Mouse (Mus musculus): ENCODE results near the gene Mef2d.

Mef2d gene

GRCm38 (mm10) chr3:88141787-88142523, at the start of gene Mef2d:
TSS of gene Mef2d (plus strand) at chr3:88142372.
- DNase-seq (ENCODE audit: extremely low spot score, low read depth, low spot score), result peak; percentile 86

- DNase-seq (ENCODE audit: extremely low spot score, low read depth, low spot score), result no peak
Observed at GRCm38 (mm10) chr3:88094126-88094525, 48.0 kb upstream of the Mef2d start.

GRCm38 (mm10) chr3:88097666-88098065, 44.5 kb upstream of the Mef2d start:
- no peak for DNase-seq (ENCODE audit: extremely low spot score, low read depth, low spot score)

GRCm38 (mm10) chr3:88100251-88100650, 41.9 kb upstream of the Mef2d start:
- DNase-seq (ENCODE audit: extremely low spot score, low read depth, low spot score), result no peak

- DNase-seq (ENCODE audit: extremely low spot score, low read depth, low spot score), result no peak
Observed at GRCm38 (mm10) chr3:88101736-88102135, 40.4 kb upstream of the Mef2d start.

GRCm38 (mm10) chr3:88102196-88102595, 40.0 kb upstream of the Mef2d start:
- no peak for DNase-seq (ENCODE audit: extremely low spot score, low read depth, low spot score)

GRCm38 (mm10) chr3:88102611-88103010, 39.6 kb upstream of the Mef2d start:
- DNase-seq (ENCODE audit: extremely low spot score, low read depth, low spot score), result no peak

GRCm38 (mm10) chr3:88106126-88106525, 36.0 kb upstream of the Mef2d start:
- DNase-seq (ENCODE audit: extremely low spot score, low read depth, low spot score), result no peak

GRCm38 (mm10) chr3:88109126-88109525, 33.0 kb upstream of the Mef2d start:
- DNase-seq (ENCODE audit: extremely low spot score, low read depth, low spot score), result no peak

- DNase-seq (ENCODE audit: extremely low spot score, low read depth, low spot score), result no peak
Observed at GRCm38 (mm10) chr3:88114396-88114795, 27.8 kb upstream of the Mef2d start.

- no peak for DNase-seq (ENCODE audit: extremely low spot score, low read depth, low spot score)
Observed at GRCm38 (mm10) chr3:88120117-88120651, 22.0 kb upstream of the Mef2d start.

GRCm38 (mm10) chr3:88121164-88122131, 20.7 kb upstream of the Mef2d start:
- no peak for DNase-seq (ENCODE audit: extremely low spot score, low read depth, low spot score)

- DNase-seq (ENCODE audit: extremely low spot score, low read depth, low spot score), result no peak
Observed at GRCm38 (mm10) chr3:88125195-88125594, 17.0 kb upstream of the Mef2d start.

GRCm38 (mm10) chr3:88126181-88126580, 16.0 kb upstream of the Mef2d start:
- no peak for DNase-seq (ENCODE audit: extremely low spot score, low read depth, low spot score)

GRCm38 (mm10) chr3:88127636-88128035, 14.5 kb upstream of the Mef2d start:
- no peak for DNase-seq (ENCODE audit: extremely low spot score, low read depth, low spot score)

- no peak for DNase-seq (ENCODE audit: extremely low spot score, low read depth, low spot score)
Observed at GRCm38 (mm10) chr3:88128056-88128455, 14.1 kb upstream of the Mef2d start.

GRCm38 (mm10) chr3:88129006-88129405, 13.2 kb upstream of the Mef2d start:
- no peak for DNase-seq (ENCODE audit: extremely low spot score, low read depth, low spot score)

GRCm38 (mm10) chr3:88131071-88131470, 11.1 kb upstream of the Mef2d start:
- DNase-seq (ENCODE audit: extremely low spot score, low read depth, low spot score), result no peak

- DNase-seq (ENCODE audit: extremely low spot score, low read depth, low spot score), result no peak
Observed at GRCm38 (mm10) chr3:88132492-88132891, 9.7 kb upstream of the Mef2d start.

GRCm38 (mm10) chr3:88133187-88133771, 8.9 kb upstream of the Mef2d start:
- no peak for DNase-seq (ENCODE audit: extremely low spot score, low read depth, low spot score)

- DNase-seq (ENCODE audit: extremely low spot score, low read depth, low spot score), result no peak
Observed at GRCm38 (mm10) chr3:88136346-88136745, 5.8 kb upstream of the Mef2d start.
